Mouse (Mus musculus) neural tube, embryonic 11.5 days (tissue): ENCODE data around the gene Zfp940. TPM values are rescaled to one million over a fixed set of nuclear protein-coding genes. Genes with fewer than 3 reads are reported as not detected.
A peak's percentile ranks its signal among the peaks of the same experiment; 100 is the strongest.

Experiments
- ATAC-seq: fragments of 200-750 bp; cut with Nextera tagmentation; 2 replicates; pipeline ENCODE4 v1.8.0; 2017; ENCODE audit warnings: moderate number of reproducible peaks, mild to moderate bottlenecking, moderate TSS enrichment, moderate library complexity; ENCODE audit not compliant: insufficient read depth, low FRiP score, low TSS enrichment
- DNase-seq: peaks from one replicate; pipeline ENCODE4 v3.0.0-alpha.2; 2015; ENCODE audit warnings: low spot score
- H3K27ac ChIP-seq: fragments of 300-500 bp; sonication (generic); 2 replicates; pipeline ENCODE4 v1.5.1; 2014; ENCODE audit warnings: low read depth, mild to moderate bottlenecking, low read length
- H3K27me3 ChIP-seq: fragments of 300-500 bp; sonication (generic); 2 replicates; pipeline ENCODE4 v1.6.1; 2014; ENCODE audit warnings: mild to moderate bottlenecking, low read length, mixed read lengths; ENCODE audit not compliant: control insufficient read depth, insufficient read depth
- H3K36me3 ChIP-seq: fragments of 300-500 bp; sonication (generic); 2 replicates; pipeline ENCODE4 v1.6.1; 2014; ENCODE audit warnings: mild to moderate bottlenecking, low read length, moderate library complexity, mixed read lengths; ENCODE audit not compliant: control insufficient read depth, insufficient read depth
- H3K4me1 ChIP-seq: fragments of 300-500 bp; sonication (generic); 2 replicates; pipeline ENCODE4 v1.6.1; 2014; ENCODE audit warnings: low read length, mixed read lengths; ENCODE audit not compliant: control insufficient read depth, insufficient read depth
- H3K4me2 ChIP-seq: fragments of 300-500 bp; sonication (generic); 2 replicates; pipeline ENCODE4 v1.6.1; 2014; ENCODE audit warnings: low read depth, mild to moderate bottlenecking, moderate library complexity
- H3K4me3 ChIP-seq: fragments of 300-500 bp; sonication (generic); 2 replicates; pipeline ENCODE4 v1.5.1; 2014; ENCODE audit warnings: low read depth, low read length
- H3K9ac ChIP-seq: fragments of 300-500 bp; sonication (generic); 2 replicates; pipeline ENCODE4 v1.6.1; 2014; ENCODE audit warnings: mild to moderate bottlenecking, low read length
- H3K9me3 ChIP-seq: fragments of 300-500 bp; sonication (generic); 2 replicates; pipeline ENCODE4 v1.6.1; 2016; ENCODE audit warnings: low read length; ENCODE audit not compliant: control insufficient read depth
- WGBS: fragments of 180-500 bp; shearing (Covaris S2); extraction: QIAGEN DNeasy Blood & Tissue Kit; methylation state at CpG from one replicate; pipeline ENCODE4 v1.1.7; 2014; 5-methylcytosine and 5-hydroxymethylcytosine counted together
- polyA plus RNA-seq: library from polyadenylated mRNA; unstranded; fragments of >200 nt; fragmentation: Nextera tagmentation; extraction: Ambion mirVana; gene quantifications from 2 replicates; pipeline ENCODE4 v1.2.1, GENCODE M21; 2014

Zfp940 gene
- polyA plus RNA-seq, 1 experiment from 2014 or later = 12.4 TPM

GRCm38 (mm10) chr7:29818619-29819254 is 34.7 kb downstream of the Zfp940 start:
- ATAC-seq (peak; percentile 56), DNase-seq (peak; percentile 76)
- Histone ChIP-seq H3K9ac (peak overlapping the region; percentile 48), H3K36me3 (peaks cover 7% of the 10 kb centered on the region; the same call in 1 of the 2 replicates), H3K4me3 (peak overlapping the region; percentile 45), H3K27ac (no peak overlapping the region), H3K9me3 (no peaks in the 10 kb centered on the region), H3K4me2 (peak overlapping the region; percentile 74), H3K4me1 (peaks cover 16% of the 10 kb centered on the region), H3K27me3 (no peaks in the 10 kb centered on the region)
- 4% methylated on average over 12 of the region's 12 CpGs for WGBS

GRCm38 (mm10) chr7:29815910-29816429 is 37.5 kb downstream of the Zfp940 start, which contains the start of gene Zfp790:
Gene Zfp790 (plus strand): TSS chr7:29816114.
- no peaks in the 10 kb centered on the region for H3K9me3 ChIP-seq
- H3K4me1 ChIP-seq = peaks cover 16% of the 10 kb centered on the region
- no peaks in the 10 kb centered on the region for H3K36me3 ChIP-seq
- peak within 1 kb of the TSS; percentile 65 for H3K4me3 ChIP-seq
- no peaks in the 10 kb centered on the region for H3K27me3 ChIP-seq
- H3K4me2 ChIP-seq = peak within 1 kb of the TSS; percentile 63
- ATAC-seq (peak; percentile 94), DNase-seq (peak; percentile 90)
- H3K27ac ChIP-seq = peak within 1 kb of the TSS; percentile 61; the same call in 1 of the 2 replicates
- H3K9ac ChIP-seq = peak within 1 kb of the TSS; percentile 70
- WGBS = under 1% methylated on average over 26 of the region's 26 CpGs

DNA sequence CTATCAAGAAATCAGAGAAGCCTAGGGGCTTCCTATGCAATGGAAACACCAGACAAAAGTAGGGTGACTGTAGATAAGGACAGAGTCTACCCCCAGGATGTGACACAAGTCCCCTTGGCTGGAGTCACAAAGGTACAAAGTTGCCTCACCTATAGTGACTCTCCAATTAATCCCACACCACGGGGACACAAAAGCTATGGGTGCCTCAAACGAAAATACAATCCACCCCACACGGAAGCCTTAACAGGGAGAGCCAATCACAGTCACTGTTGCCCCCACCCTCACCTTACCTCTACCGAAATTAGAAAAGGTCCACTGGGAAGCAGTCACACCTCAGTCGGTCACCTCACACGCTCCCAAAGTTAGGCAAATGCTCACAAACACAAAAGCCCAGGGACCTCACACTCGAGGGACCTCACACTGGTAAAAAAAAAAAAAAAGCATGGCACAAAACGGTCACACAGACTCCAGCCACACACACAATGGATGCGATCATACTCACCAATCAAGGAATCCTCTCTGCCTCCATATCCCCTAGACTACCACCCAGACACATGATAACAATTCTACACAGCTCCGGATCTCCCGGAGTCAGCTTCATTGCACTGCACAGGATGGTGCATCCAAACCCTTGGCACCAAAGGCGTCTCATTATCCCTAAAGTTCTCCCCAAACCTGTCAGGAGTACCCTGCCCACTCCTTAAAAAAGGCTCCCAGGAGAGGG is 38.2 kb downstream of the Zfp940 start:
- no peak overlapping the region for H3K27ac ChIP-seq

GRCm38 (mm10) chr7:29814381-29814780 is 39.1 kb downstream of the Zfp940 start:
- Histone ChIP-seq H3K4me2 (peak overlapping the region; percentile 61), H3K36me3 (no peaks in the 10 kb centered on the region), H3K27me3 (no peaks in the 10 kb centered on the region), H3K4me3 (no peak overlapping the region), H3K27ac (no peak overlapping the region), H3K4me1 (peaks cover 15% of the 10 kb centered on the region), H3K9me3 (no peaks in the 10 kb centered on the region), H3K9ac (no peak overlapping the region)
- WGBS = 88% methylated on average over 2 of the region's 2 CpGs
- no peak for DNase-seq
- no peak for ATAC-seq

More for the DNA sequence above, 38.2 kb downstream of the Zfp940 start:
- Histone ChIP-seq H3K9ac (peak overlapping the region; percentile 70), H3K4me1 (peaks cover 16% of the 10 kb centered on the region), H3K4me3 (peak overlapping the region; percentile 65), H3K36me3 (no peaks in the 10 kb centered on the region), H3K27me3 (no peaks in the 10 kb centered on the region), H3K9me3 (no peaks in the 10 kb centered on the region), H3K4me2 (peak overlapping the region; percentile 61)
- DNase-seq (no peak), ATAC-seq (peak; percentile 54; the same call in 1 of the 2 replicates)
- 6% methylated on average over 12 of the region's 12 CpGs for WGBS

GRCm38 (mm10) chr7:29812244-29812643 is 41.2 kb downstream of the Zfp940 start:
- Histone ChIP-seq H3K27ac (no peak overlapping the region), H3K36me3 (no peaks in the 10 kb centered on the region)

DNA sequence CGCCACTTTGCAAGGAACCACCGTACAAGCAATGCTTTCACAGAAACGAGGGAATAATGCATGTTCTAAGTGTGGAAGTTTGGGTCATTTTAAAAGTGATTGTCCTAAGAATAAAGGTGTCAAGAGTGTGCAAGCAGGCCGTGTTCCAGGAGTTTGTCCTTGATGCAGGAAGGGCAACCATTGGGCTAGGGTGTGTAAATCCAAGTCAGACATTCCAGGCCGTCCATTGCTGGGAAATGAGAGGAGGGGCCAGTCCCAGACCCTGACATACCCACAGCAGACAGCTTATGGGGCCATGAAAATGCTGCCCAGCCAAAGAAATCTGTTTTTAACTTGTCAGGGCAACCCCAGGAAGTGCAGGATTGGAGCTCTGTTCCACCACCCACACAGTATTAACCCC is 46.4 kb downstream of the Zfp940 start:
- WGBS = 87% methylated on average over 5 of the region's 5 CpGs
- Histone ChIP-seq H3K4me2 (no peak overlapping the region), H3K9me3 (no peaks in the 10 kb centered on the region), H3K27me3 (no peaks in the 10 kb centered on the region), H3K36me3 (no peaks in the 10 kb centered on the region), H3K9ac (no peak overlapping the region), H3K4me1 (no peaks in the 10 kb centered on the region), H3K4me3 (no peak overlapping the region), H3K27ac (no peak overlapping the region)
- no peak for DNase-seq
- no peak for ATAC-seq

More at GRCm38 (mm10) chr7:29812244-29812643, 41.2 kb downstream of the Zfp940 start:
- H3K9me3 ChIP-seq = no peaks in the 10 kb centered on the region
- no peak for ATAC-seq
- DNase-seq = no peak
- H3K27me3 ChIP-seq = no peaks in the 10 kb centered on the region
- no peak overlapping the region for H3K9ac ChIP-seq
- peaks cover 11% of the 10 kb centered on the region for H3K4me1 ChIP-seq
- no peak overlapping the region for H3K4me2 ChIP-seq
- 90% methylated on average over 1 of the region's 1 CpGs for WGBS
- no peak overlapping the region for H3K4me3 ChIP-seq

GRCm38 (mm10) chr7:29792906-29793305 is 60.6 kb downstream of the Zfp940 start:
- peaks cover 17% of the 10 kb centered on the region for H3K36me3 ChIP-seq
- H3K9me3 ChIP-seq = no peaks in the 10 kb centered on the region
- no peak overlapping the region for H3K27ac ChIP-seq
- H3K27me3 ChIP-seq = no peaks in the 10 kb centered on the region
- no peak overlapping the region for H3K4me2 ChIP-seq
- no peak overlapping the region for H3K9ac ChIP-seq
- no peak for DNase-seq
- ATAC-seq = no peak
- no peak overlapping the region for H3K4me3 ChIP-seq
- WGBS = 26% methylated on average over 27 of the region's 27 CpGs
- H3K4me1 ChIP-seq = no peaks in the 10 kb centered on the region

- Histone ChIP-seq H3K36me3 (peaks cover 7% of the 10 kb centered on the region), H3K27me3 (no peaks in the 10 kb centered on the region), H3K27ac (no peak overlapping the region), H3K9ac (peak overlapping the region; percentile 40), H3K4me2 (peak overlapping the region; percentile 81), H3K4me3 (peak overlapping the region; percentile 83), H3K4me1 (peaks cover 7% of the 10 kb centered on the region), H3K9me3 (no peaks in the 10 kb centered on the region; the same call in 1 of the 2 replicates)
- DNase-seq = no peak
- ATAC-seq = no peak
- WGBS = 83% methylated on average over 5 of the region's 5 CpGs
These were observed 67.6 kb downstream of the Zfp940 start for GRCm38 (mm10) chr7:29785888-29786287.
